Mouse (Mus musculus): ENCODE measurements around the gene Grm3.

GRCm38 (mm10) chr5:9692333-9692732 lies 32.6 kb downstream of the Grm3 start:
- TF ChIP-seq CTCF (IDR thresholded peaks at IDR 0.05; ENCODE audit: control insufficient read depth, insufficient read depth, insufficient read length) (no peak), FOSL1 (IDR thresholded peaks at IDR 0.05; ENCODE audit: insufficient read depth, low read length, poor library complexity, severe bottlenecking) (no peak), MAX (IDR thresholded peaks at IDR 0.05) (no peak)
